Mouse (Mus musculus): ENCODE results near the gene Elmsan1. TPM values are rescaled to one million over a fixed set of nuclear protein-coding genes. Genes with fewer than 3 reads are reported as not detected.

Gene Elmsan1
- total and polyA plus RNA-seq, 3 experiments, result 2.2 to 14.3 (median 5.6) TPM

DNA sequence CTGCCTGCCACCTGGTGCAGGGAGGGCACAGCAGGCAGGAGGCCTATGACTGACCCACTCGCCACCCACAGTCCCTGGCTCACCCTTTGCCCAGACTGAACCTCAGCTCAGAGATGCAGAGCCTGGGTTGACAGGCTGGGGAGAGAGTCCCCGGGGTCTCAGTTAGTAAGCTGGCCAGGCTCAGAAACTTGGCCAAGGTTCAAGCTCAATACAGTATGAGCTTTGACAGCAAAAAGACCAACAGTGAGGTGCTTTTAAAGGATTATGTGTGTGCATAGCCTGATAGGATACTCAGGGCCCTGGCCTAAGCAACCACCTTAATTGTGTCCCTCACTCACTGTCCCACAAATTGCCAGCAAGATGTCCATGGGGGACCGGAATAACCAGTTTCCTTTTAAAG is 38.6 kb downstream of the Elmsan1 start:
- no peak overlapping the region for H3K9ac ChIP-seq (ENCODE audit: insufficient read depth, low read depth)
- H3K4me3 ChIP-seq (replicated peaks in 1 of 3; ENCODE audit: low read depth in 2 of 3, low read length in 2 of 3, poor library complexity in 1 of 3), result no peak overlapping the region
- DNase-seq (ENCODE audit: extremely low read depth), result no peak
- no peak for TF ChIP-seq ELF1 (IDR thresholded peaks at IDR 0.05; ENCODE audit: low read depth, low read length)
- no peak for TF ChIP-seq RAD21 (IDR thresholded peaks at IDR 0.05; ENCODE audit: low read depth, low read length)
- TF ChIP-seq POLR2A (IDR thresholded peaks at IDR 0.05; ENCODE audit: low read depth, low read length), result no peak
- no peak for TF ChIP-seq BHLHE40 (IDR thresholded peaks at IDR 0.05; ENCODE audit: low read depth, low read length)
- peaks cover 0 to 39% of the 10 kb centered on the region in 2 experiments for H3K36me3 ChIP-seq (replicated peaks in 1 of 2; ENCODE audit: control insufficient read depth in 1 of 2, insufficient read depth in 1 of 2, low read length in 1 of 2)
- no peak overlapping the region for H3K27ac ChIP-seq (ENCODE audit: insufficient read depth, low read depth)
- peaks cover 22 to 82% of the 10 kb centered on the region in 2 experiments for H3K4me1 ChIP-seq (ENCODE audit: control insufficient read depth in 1 of 2, insufficient read depth in 2 of 2)
- dilution Hi-C loops (cut with MboI; ENCODE audit: extremely low pct_ligation_motif_present, extremely low pct_unique_long_range_greater_than_20kb, low sequenced_read_pairs) (no loop called here), in situ Hi-C loops (cut with MboI; ENCODE audit: low pct_ligation_motif_present, low pct_unique_long_range_greater_than_20kb, low sequenced_read_pairs) (no loop called here)
- peaks cover 6% of the 10 kb centered on the region for H3K9me3 ChIP-seq (replicated peaks; ENCODE audit: low read length)
- H3K27me3 ChIP-seq (replicated peaks), result no peaks in the 10 kb centered on the region
- H3K4me2 ChIP-seq (ENCODE audit: insufficient read depth, low read depth, poor library complexity, severe bottlenecking), result no peak overlapping the region
- H3K79me2 ChIP-seq (replicated peaks; ENCODE audit: control insufficient read depth, extremely low read depth, insufficient read depth, poor library complexity, severe bottlenecking), result peaks cover 19% of the 10 kb centered on the region

GRCm38 (mm10) chr12:84178652-84179445 is 39.8 kb downstream of the Elmsan1 start:
- Histone ChIP-seq H3K27me3 (replicated peaks) (no peaks in the 10 kb centered on the region), H3K4me2 (ENCODE audit: insufficient read depth, low read depth, poor library complexity, severe bottlenecking) (no peak overlapping the region), H3K27ac (ENCODE audit: insufficient read depth, low read depth) (no peak overlapping the region), H3K79me2 (replicated peaks; ENCODE audit: control insufficient read depth, extremely low read depth, insufficient read depth, poor library complexity, severe bottlenecking) (peaks cover 28% of the 10 kb centered on the region), H3K4me3 (replicated peaks in 1 of 3; ENCODE audit: low read depth in 2 of 3, low read length in 2 of 3, poor library complexity in 1 of 3) (no peak overlapping the region), H3K36me3 (replicated peaks in 1 of 2; ENCODE audit: control insufficient read depth in 1 of 2, insufficient read depth in 1 of 2, low read length in 1 of 2) (peaks cover 3 to 37% of the 10 kb centered on the region in 2 experiments), H3K9ac (ENCODE audit: insufficient read depth, low read depth) (no peak overlapping the region), H3K4me1 (ENCODE audit: control insufficient read depth in 1 of 2, insufficient read depth in 2 of 2) (peaks cover 29 to 84% of the 10 kb centered on the region in 2 experiments), H3K9me3 (replicated peaks; ENCODE audit: low read length) (no peaks in the 10 kb centered on the region)
- in situ Hi-C loops (cut with MboI; ENCODE audit: low pct_ligation_motif_present, low pct_unique_long_range_greater_than_20kb, low sequenced_read_pairs) (no loop called here), dilution Hi-C loops (cut with MboI; ENCODE audit: extremely low pct_ligation_motif_present, extremely low pct_unique_long_range_greater_than_20kb, low sequenced_read_pairs) (no loop called here)
- TF ChIP-seq HCFC1 (IDR thresholded peaks at IDR 0.05; ENCODE audit: low read depth, low read length) (no peak), GABPA (IDR thresholded peaks at IDR 0.05; ENCODE audit: insufficient replicate concordance, low read depth, low read length) (no peak), MAFK (IDR thresholded peaks at IDR 0.05; ENCODE audit: insufficient replicate concordance, low read length) (no peak)
- no peak for DNase-seq (ENCODE audit: extremely low read depth)

- Histone ChIP-seq H3K27me3 (replicated peaks) (no peaks in the 10 kb centered on the region), H3K4me1 (ENCODE audit: control insufficient read depth in 1 of 2, insufficient read depth in 2 of 2) (peaks cover 37 to 92% of the 10 kb centered on the region in 2 experiments), H3K9ac (ENCODE audit: insufficient read depth, low read depth) (no peak overlapping the region), H3K79me2 (replicated peaks; ENCODE audit: control insufficient read depth, extremely low read depth, insufficient read depth, poor library complexity, severe bottlenecking) (peaks cover 23% of the 10 kb centered on the region), H3K4me2 (ENCODE audit: insufficient read depth, low read depth, poor library complexity, severe bottlenecking) (no peak overlapping the region), H3K9me3 (replicated peaks; ENCODE audit: low read length) (no peaks in the 10 kb centered on the region), H3K4me3 (replicated peaks in 1 of 3; ENCODE audit: low read depth in 2 of 3, low read length in 2 of 3, poor library complexity in 1 of 3) (no peak overlapping the region), H3K36me3 (replicated peaks in 1 of 2; ENCODE audit: control insufficient read depth in 1 of 2, insufficient read depth in 1 of 2, low read length in 1 of 2) (peaks cover 11 to 41% of the 10 kb centered on the region in 2 experiments), H3K27ac (ENCODE audit: insufficient read depth, low read depth) (no peak overlapping the region)
- TF ChIP-seq MXI1 (IDR thresholded peaks at IDR 0.05; ENCODE audit: low read depth, low read length), result no peak
- no peak for TF ChIP-seq GABPA (IDR thresholded peaks at IDR 0.05; ENCODE audit: insufficient replicate concordance, low read depth, low read length)
- no peak for TF ChIP-seq MAX (IDR thresholded peaks at IDR 0.05; ENCODE audit: low read length)
- TF ChIP-seq UBTF (IDR thresholded peaks at IDR 0.05; ENCODE audit: low read depth, low read length), result no peak
- TF ChIP-seq PAX5 (IDR thresholded peaks at IDR 0.05; ENCODE audit: low read length), result no peak
- TF ChIP-seq IRF4 (IDR thresholded peaks at IDR 0.05; ENCODE audit: low read depth, low read length), result no peak
- TF ChIP-seq JUND (conservative IDR thresholded peaks at IDR 0.05; ENCODE audit: low read depth, low read length), result no peak
- no peak for TF ChIP-seq MAZ (IDR thresholded peaks at IDR 0.05; ENCODE audit: low read depth, low read length)
- no peak for TF ChIP-seq KAT2A (IDR thresholded peaks at IDR 0.05; ENCODE audit: insufficient replicate concordance, low read length)
- no peak for TF ChIP-seq POLR2AphosphoS2 (IDR thresholded peaks at IDR 0.05; ENCODE audit: low read depth, low read length)
- TF ChIP-seq SMC3 (IDR thresholded peaks at IDR 0.05; ENCODE audit: low read depth, low read length), result no peak
- DNase-seq (ENCODE audit: extremely low read depth), result no peak
- in situ Hi-C loops (cut with MboI; ENCODE audit: low pct_ligation_motif_present, low pct_unique_long_range_greater_than_20kb, low sequenced_read_pairs) (no loop called here), dilution Hi-C loops (cut with MboI; ENCODE audit: extremely low pct_ligation_motif_present, extremely low pct_unique_long_range_greater_than_20kb, low sequenced_read_pairs) (no loop called here)
Measured at GRCm38 (mm10) chr12:84178052-84178451, 40.6 kb downstream of the Elmsan1 start.
